Mouse (Mus musculus) midbrain, embryonic 11.5 days (tissue): Measurements from ENCODE around the gene Pex6. TPM values are rescaled to one million over a fixed set of nuclear protein-coding genes. Genes with fewer than 3 reads are reported as not detected.
"Not testable (repeated sequence)": the region's sequence is repeated elsewhere in the genome, so short reads cannot be mapped to it uniquely, and the experiment has no call there.

Experiments
- ATAC-seq: fragments of 200-750 bp; cut with Nextera tagmentation; 2 replicates; pipeline ENCODE4 v1.8.0; 2017; ENCODE audit warnings: moderate TSS enrichment, moderate library complexity; ENCODE audit not compliant: low FRiP score
- DNase-seq: peaks from one replicate; pipeline ENCODE4 v3.0.0; 2015; ENCODE audit warnings: low spot score; ENCODE audit errors: missing footprints
- H3K27ac ChIP-seq: fragments of 300-500 bp; sonication (generic); 2 replicates; pipeline ENCODE4 v1.5.1; 2014; ENCODE audit warnings: low read depth, low read length
- H3K27me3 ChIP-seq: fragments of 300-500 bp; sonication (generic); 2 replicates; pipeline ENCODE4 v1.6.1; 2014; ENCODE audit warnings: mild to moderate bottlenecking, low read length, moderate library complexity, mixed read lengths; ENCODE audit not compliant: control insufficient read depth, insufficient read depth
- H3K36me3 ChIP-seq: fragments of 300-500 bp; sonication (generic); 2 replicates; pipeline ENCODE4 v1.6.1; 2014; ENCODE audit warnings: mild to moderate bottlenecking, low read length, moderate library complexity, mixed read lengths; ENCODE audit not compliant: control insufficient read depth, insufficient read depth
- H3K4me1 ChIP-seq: fragments of 300-500 bp; sonication (generic); 2 replicates; pipeline ENCODE4 v1.6.1; 2014; ENCODE audit warnings: low read length; ENCODE audit not compliant: control insufficient read depth, insufficient read depth
- H3K4me2 ChIP-seq: fragments of 300-500 bp; sonication (generic); 2 replicates; pipeline ENCODE4 v1.6.1; 2014; ENCODE audit warnings: mild to moderate bottlenecking, moderate library complexity
- H3K4me3 ChIP-seq: fragments of 300-500 bp; sonication (generic); 2 replicates; pipeline ENCODE4 v1.5.1; 2014; ENCODE audit warnings: low read depth, low read length
- H3K9ac ChIP-seq: fragments of 300-500 bp; sonication (generic); 2 replicates; pipeline ENCODE4 v1.6.1; 2014; ENCODE audit warnings: low read length
- H3K9me3 ChIP-seq: fragments of 300-500 bp; sonication (generic); 2 replicates; pipeline ENCODE4 v1.6.1; 2016; ENCODE audit warnings: low read length; ENCODE audit not compliant: control insufficient read depth
- WGBS: fragments of 180-500 bp; shearing (Covaris S2); extraction: QIAGEN DNeasy Blood & Tissue Kit; methylation state at CpG from one replicate; pipeline ENCODE4 v1.1.7; 2014; 5-methylcytosine and 5-hydroxymethylcytosine counted together
- polyA plus RNA-seq: library from polyadenylated mRNA; unstranded; fragments of >200 nt; fragmentation: Nextera tagmentation; extraction: Ambion mirVana; gene quantifications from 2 replicates; pipeline ENCODE4 v1.2.1, GENCODE M21; 2014

Pex6 gene
- polyA plus RNA-seq, 1 experiment from 2014 or later: 16.5 TPM

DNA sequence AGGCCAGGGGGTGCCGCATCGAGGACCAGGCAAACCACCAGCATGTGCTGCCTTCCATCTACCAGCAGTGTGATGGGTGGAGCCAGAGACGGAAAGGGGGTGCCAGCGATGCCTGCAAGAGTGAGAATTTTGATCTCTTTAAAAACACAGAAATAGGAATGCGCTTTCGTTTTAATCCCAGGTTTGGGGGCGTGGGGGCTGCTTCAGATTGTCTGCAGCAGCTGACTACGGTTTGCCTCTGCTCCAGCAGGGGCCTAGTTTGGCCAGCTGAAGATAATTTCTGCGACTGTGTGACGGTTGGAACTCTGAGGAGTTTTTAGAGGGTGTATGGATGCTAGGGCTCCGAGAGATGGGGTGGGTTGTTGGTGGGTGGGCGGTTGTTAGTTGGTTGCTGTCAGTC lies 47.5 kb downstream of the Pex6 start:
- DNase-seq (no peak), ATAC-seq (no peak)
- Histone ChIP-seq H3K27ac (no peak overlapping the region), H3K4me3 (no peak overlapping the region), H3K4me2 (no peak overlapping the region), H3K9me3 (no peaks in the 10 kb centered on the region), H3K9ac (no peak overlapping the region), H3K27me3 (no peaks in the 10 kb centered on the region), H3K4me1 (no peaks in the 10 kb centered on the region), H3K36me3 (no peaks in the 10 kb centered on the region)
- WGBS: 81% methylated on average over 12 of the region's 12 CpGs

DNA sequence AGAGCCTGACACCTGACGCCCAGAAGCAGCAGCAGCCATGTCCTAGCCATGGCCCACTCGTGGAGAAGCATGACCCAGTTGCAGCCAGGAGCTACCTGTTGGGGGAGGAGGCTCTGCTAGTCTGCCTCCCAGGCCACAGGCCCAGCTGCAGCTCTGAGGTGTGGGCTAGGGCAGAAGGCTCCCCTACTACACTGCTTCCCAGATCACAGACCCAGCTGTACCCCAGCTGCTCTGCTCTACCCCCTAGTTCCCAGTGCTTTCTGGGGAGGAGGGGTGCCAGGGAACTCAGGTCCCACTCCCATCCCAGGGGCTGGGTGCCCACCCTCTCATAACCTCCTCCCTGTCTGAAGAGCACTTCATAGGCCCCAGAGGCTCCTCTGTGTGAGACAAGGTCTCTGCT lies 52.3 kb downstream of the Pex6 start, which contains the start of gene Ptcra:
Ptcra (minus strand) TSS at position 169 of the 400 bp plus-strand sequence.
- H3K27ac ChIP-seq: no peak within 1 kb of the TSS
- DNase-seq (peak; percentile 66), ATAC-seq (no peak)
- H3K36me3 ChIP-seq: no peaks in the 10 kb centered on the region
- H3K9ac ChIP-seq: no peak within 1 kb of the TSS
- 49% methylated on average over 2 of the region's 2 CpGs for WGBS
- no peaks in the 10 kb centered on the region for H3K9me3 ChIP-seq
- H3K4me2 ChIP-seq: no peak within 1 kb of the TSS
- no peaks in the 10 kb centered on the region for H3K27me3 ChIP-seq
- H3K4me1 ChIP-seq: no peaks in the 10 kb centered on the region
- no peak within 1 kb of the TSS for H3K4me3 ChIP-seq

GRCm38 (mm10) chr17:46764916-46765315 lies 53.7 kb downstream of the Pex6 start:
- not testable (repeated sequence) for H3K27me3 ChIP-seq, H3K9ac ChIP-seq, H3K4me1 ChIP-seq, H3K27ac ChIP-seq, H3K9me3 ChIP-seq, H3K4me2 ChIP-seq, H3K36me3 ChIP-seq, ATAC-seq, H3K4me3 ChIP-seq
- DNase-seq: peak; percentile 41
- 70% methylated on average over 8 of the region's 9 CpGs for WGBS

- Histone ChIP-seq H3K4me1 (peaks cover 5% of the 10 kb centered on the region; the same call in 1 of the 2 replicates), H3K27me3 (no peaks in the 10 kb centered on the region), H3K4me2 (no peak overlapping the region), H3K4me3 (no peak overlapping the region), H3K27ac (no peak overlapping the region), H3K9me3 (no peaks in the 10 kb centered on the region), H3K9ac (no peak overlapping the region; the same call in 1 of the 2 replicates), H3K36me3 (no peaks in the 10 kb centered on the region)
- ATAC-seq (no peak), DNase-seq (no peak)
- WGBS: 58% methylated on average over 8 of the region's 8 CpGs
Observed at GRCm38 (mm10) chr17:46767868-46768267, 56.6 kb downstream of the Pex6 start.

DNA sequence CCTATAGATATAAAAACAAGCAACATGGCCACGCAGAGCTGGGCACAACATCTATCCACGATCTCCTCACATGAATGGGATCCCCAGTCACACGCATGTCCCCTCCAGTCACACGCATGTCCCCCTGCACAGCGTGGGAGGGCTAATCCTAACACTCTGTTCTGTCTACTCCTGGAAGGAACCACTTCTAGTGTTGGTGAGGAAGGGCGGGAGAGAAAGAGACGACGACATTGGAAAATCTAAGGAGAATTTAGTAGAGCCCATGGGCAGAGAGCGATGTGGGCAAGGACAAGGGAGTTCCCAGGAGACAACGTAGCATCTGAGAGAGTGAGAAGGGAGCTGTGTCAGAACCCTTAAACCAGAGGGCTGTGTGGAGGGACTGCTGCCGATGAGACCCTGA lies 59.3 kb downstream of the Pex6 start:
- Histone ChIP-seq H3K27me3 (no peaks in the 10 kb centered on the region), H3K36me3 (peaks cover 6% of the 10 kb centered on the region; the same call in 1 of the 2 replicates), H3K9me3 (no peaks in the 10 kb centered on the region), H3K4me2 (no peak overlapping the region), H3K27ac (no peak overlapping the region), H3K4me1 (peaks cover 12% of the 10 kb centered on the region), H3K4me3 (no peak overlapping the region), H3K9ac (no peak overlapping the region)
- DNase-seq (peak; percentile 57), ATAC-seq (no peak)
- WGBS: 93% methylated on average over 11 of the region's 11 CpGs

GRCm38 (mm10) chr17:46771025-46771424 lies 59.8 kb downstream of the Pex6 start:
- H3K27ac ChIP-seq: no peak overlapping the region
- no peak for DNase-seq
- no peaks in the 10 kb centered on the region for H3K27me3 ChIP-seq
- no peak overlapping the region for H3K9ac ChIP-seq
- H3K4me1 ChIP-seq: peaks cover 12% of the 10 kb centered on the region
- no peak overlapping the region for H3K4me2 ChIP-seq
- peaks cover 10% of the 10 kb centered on the region for H3K36me3 ChIP-seq
- H3K9me3 ChIP-seq: no peaks in the 10 kb centered on the region
- 76% methylated on average over 4 of the region's 4 CpGs for WGBS
- H3K4me3 ChIP-seq: no peak overlapping the region
- ATAC-seq: no peak

DNA sequence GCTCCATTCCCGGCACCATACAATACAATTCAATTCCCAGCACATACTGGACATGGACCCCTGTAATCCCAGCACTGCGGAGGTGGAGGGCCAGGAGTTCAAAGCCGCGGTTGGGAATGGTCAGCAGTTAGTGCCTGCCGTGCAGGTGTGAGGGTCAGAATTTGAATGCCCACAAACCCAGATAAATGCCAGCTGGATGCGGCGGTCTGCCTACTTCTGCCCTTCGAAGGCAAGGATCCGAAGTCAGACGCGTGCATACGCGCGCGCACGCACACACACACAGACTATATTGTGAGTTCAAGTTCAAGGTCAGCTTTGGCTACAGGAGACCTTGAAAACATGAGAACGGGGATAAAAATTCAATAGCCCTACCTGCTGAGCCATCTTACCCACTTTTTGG lies 60.4 kb downstream of the Pex6 start:
- WGBS: 70% methylated on average over 17 of the region's 17 CpGs
- Histone ChIP-seq H3K4me3 (peak overlapping the region; percentile 84), H3K9ac (peak overlapping the region; percentile 81), H3K27ac (no peak overlapping the region), H3K27me3 (no peaks in the 10 kb centered on the region), H3K36me3 (peaks cover 13% of the 10 kb centered on the region), H3K9me3 (no peaks in the 10 kb centered on the region), H3K4me2 (peak overlapping the region; percentile 76), H3K4me1 (peaks cover 12% of the 10 kb centered on the region)
- no peak for ATAC-seq
- DNase-seq: no peak

GRCm38 (mm10) chr17:46772038-46772403 lies 60.8 kb downstream of the Pex6 start:
- H3K9me3 ChIP-seq: no peaks in the 10 kb centered on the region
- peak overlapping the region; percentile 84 for H3K4me3 ChIP-seq
- peaks cover 13% of the 10 kb centered on the region for H3K36me3 ChIP-seq
- ATAC-seq (0 out of 2 replicates have a peak, but pooled peaks have one; percentile 4), DNase-seq (no peak)
- no peaks in the 10 kb centered on the region for H3K27me3 ChIP-seq
- H3K27ac ChIP-seq: 0 out of 2 replicates have a peak overlapping the region, but pooled peaks have one; percentile 14
- H3K4me1 ChIP-seq: peaks cover 12% of the 10 kb centered on the region
- WGBS: 9% methylated on average over 5 of the region's 5 CpGs
- peak overlapping the region; percentile 76 for H3K4me2 ChIP-seq
- peak overlapping the region; percentile 81 for H3K9ac ChIP-seq

DNA sequence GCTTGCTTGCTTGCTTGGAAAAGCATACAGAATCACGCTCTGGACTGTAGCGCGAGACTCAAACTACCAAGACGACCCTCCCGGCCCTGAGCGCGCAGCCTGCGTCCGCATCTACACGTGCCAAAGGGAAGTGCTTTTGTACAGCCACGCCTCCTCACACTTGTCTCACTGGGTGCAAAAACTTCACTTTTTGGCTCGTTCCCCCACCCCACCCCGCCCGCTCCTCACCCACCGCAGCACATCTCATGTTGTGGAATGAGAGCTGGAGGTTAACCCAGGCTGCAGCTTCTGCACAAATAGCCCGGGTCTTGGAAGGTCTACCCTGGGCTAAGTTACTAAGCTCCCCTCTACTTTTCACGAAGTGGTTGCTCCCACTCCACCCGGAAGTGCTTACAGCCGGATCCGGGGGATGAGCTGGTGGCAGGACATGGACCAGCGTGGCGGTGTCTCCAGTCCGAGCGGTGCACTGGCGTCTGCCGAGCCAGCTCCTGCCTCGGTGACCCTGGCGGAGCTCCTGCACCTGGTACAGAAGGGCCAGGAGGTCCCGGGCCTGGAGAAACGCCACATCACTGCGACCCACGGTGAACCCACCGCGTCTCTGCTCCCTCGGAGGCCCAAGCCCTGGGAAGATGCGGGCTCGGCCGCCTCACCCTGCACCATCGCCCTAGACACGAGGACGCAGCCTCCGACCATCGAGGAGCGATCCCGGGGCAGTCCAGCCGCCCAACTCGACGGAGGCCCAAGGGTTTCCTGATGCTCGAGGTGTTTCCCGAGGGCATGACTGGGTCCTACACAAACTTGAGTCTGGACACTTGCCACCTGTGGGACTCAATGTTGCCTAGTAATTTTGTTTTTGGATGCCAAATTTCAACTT lies 61.4 kb downstream of the Pex6 start, which contains the start of gene 2310039H08Rik:
2310039H08Rik (plus strand) TSS at position 232 of the 874 bp plus-strand sequence.
- peak; percentile 91 for ATAC-seq
- WGBS: under 1% methylated on average over 50 of the region's 50 CpGs

More for the DNA sequence above, 61.4 kb downstream of the Pex6 start, which contains the start of gene 2310039H08Rik:
- Histone ChIP-seq H3K36me3 (peaks cover 18% of the 10 kb centered on the region), H3K27ac (0 out of 2 replicates have a peak within 1 kb of the TSS, but pooled peaks have one; percentile 55), H3K27me3 (no peaks in the 10 kb centered on the region), H3K4me2 (peak within 1 kb of the TSS; percentile 76), H3K4me1 (peaks cover 12% of the 10 kb centered on the region), H3K9me3 (no peaks in the 10 kb centered on the region), H3K9ac (peak within 1 kb of the TSS; percentile 81), H3K4me3 (peak within 1 kb of the TSS; percentile 84)
- DNase-seq: peak; percentile 98
